Mouse (Mus musculus): ENCODE results near the gene Slco1c1.

DNA sequence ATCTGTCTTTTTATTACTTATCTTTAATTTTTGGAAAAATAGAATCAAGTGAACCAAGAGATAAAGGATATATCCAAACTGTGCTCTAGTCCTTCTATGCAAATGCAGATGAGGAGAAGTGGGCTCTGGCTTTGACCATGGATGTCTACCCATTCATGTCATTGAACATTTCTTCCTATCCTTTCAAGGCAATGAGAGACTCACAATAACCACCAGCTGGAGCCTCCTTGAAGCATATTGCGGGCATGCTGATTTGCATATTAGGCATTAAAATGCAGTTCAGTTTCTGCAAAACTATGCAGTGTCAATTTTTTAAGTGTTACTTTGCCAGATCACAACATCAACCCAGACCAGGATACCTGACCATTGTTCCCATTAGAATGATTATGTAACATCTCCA is 1.6 kb downstream of the Slco1c1 start:
- TF ChIP-seq POLR2A (IDR thresholded peaks at IDR 0.05; ENCODE audit: low read depth, low read length) (no peak), CTCF (IDR thresholded peaks at IDR 0.05; ENCODE audit: extremely low read depth, insufficient read depth, insufficient read length, insufficient replicate concordance) (no peak)
